Mouse (Mus musculus) kidney, adult 9 months (tissue): Measurements from ENCODE around the gene 4930519P11Rik.

Experiments used
- DNase-seq: peaks from one replicate; pipeline ENCODE4 v3.0.0; 2022

4930519P11Rik gene

DNA sequence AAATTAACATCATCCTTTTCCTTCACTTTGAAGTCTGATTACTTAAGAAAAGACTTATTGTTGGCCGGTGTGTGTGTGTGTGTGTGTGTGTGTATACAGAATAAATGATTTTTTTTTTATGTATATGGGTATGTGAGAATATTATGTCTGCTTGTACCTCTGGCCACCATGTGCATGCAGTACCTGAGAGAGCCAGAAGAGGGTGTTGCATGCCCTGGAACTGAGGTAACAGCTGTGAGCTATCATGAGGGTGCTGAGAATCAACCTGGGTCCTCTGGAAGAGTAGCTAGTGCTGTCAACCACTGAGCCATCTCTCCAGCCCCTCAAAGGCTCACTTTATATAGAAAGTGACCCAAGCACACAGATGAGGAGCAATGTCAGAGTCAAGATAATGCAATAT, 31.8 kb downstream of the 4930519P11Rik start:
- no peak for DNase-seq

DNA sequence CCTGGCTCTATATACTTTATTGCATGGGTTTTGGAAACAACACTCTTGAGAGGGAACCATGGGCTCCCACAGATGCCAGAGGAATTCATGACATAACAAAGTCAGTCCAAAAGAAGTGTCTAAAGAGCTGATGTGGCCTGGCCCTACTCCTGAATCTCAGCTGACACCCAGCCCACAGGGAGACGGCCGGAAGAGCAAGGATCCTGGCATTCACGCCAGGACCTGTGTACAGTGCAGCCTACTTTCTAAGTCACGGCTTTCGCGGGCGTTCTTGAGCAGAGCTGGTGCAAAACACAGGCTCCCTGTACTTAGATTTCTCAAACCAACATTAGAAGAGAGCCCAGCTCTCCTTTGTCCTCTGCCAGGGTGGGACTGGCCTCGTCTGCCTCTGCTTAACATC, 32.7 kb downstream of the 4930519P11Rik start:
- no peak for DNase-seq

- no peak for DNase-seq
Measured at GRCm38 (mm10) chr2:154577744-154578067, 35.5 kb downstream of the 4930519P11Rik start.

GRCm38 (mm10) chr2:154576876-154577743, 36.1 kb downstream of the 4930519P11Rik start:
- DNase-seq = no peak

DNA sequence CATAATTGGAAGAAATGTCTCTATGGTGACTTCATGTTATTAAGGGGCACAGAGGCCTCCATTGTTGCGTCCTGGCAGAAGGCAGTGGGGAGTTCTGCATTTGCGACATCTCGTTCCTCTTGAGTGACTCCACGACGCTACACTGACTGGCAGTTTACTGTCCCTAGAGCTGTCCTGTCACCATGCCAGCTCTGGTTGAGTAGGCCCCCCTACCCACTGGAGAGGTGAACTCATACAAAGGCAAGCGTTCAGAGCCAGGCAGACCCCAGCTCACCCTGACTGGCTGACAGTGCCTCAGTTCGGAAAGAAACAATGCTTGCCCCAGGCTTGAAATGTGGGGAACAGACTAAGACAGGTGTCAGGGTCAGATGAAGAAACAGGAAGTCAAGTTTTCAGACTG, 39.0 kb downstream of the 4930519P11Rik start:
- DNase-seq = no peak

- no peak for DNase-seq
Measured at GRCm38 (mm10) chr2:154572996-154573395, 40.2 kb downstream of the 4930519P11Rik start.

DNA sequence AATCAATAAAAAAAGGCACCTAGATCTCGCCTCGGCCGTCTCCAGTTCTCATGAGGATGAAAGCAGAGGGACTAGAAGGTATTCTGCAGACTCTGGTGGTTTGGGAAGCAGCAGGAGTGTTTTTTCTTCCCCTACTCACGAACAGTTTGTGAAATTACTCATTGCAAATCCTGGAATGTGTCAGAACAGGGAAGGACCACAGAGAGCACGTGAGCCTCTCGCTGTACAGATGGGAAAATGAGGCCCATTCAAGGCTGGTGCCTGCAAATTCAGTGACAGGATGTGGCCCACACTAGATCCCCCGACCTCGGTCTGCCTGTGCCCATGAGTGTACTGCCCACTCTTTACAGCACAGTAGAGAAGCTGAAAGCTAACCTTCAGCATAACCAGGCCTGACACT, 41.3 kb downstream of the 4930519P11Rik start:
- DNase-seq = no peak

- DNase-seq = no peak
Measured at GRCm38 (mm10) chr2:154571266-154571665, 42.0 kb downstream of the 4930519P11Rik start.

GRCm38 (mm10) chr2:154570666-154571065, 42.6 kb downstream of the 4930519P11Rik start:
- no peak for DNase-seq

DNA sequence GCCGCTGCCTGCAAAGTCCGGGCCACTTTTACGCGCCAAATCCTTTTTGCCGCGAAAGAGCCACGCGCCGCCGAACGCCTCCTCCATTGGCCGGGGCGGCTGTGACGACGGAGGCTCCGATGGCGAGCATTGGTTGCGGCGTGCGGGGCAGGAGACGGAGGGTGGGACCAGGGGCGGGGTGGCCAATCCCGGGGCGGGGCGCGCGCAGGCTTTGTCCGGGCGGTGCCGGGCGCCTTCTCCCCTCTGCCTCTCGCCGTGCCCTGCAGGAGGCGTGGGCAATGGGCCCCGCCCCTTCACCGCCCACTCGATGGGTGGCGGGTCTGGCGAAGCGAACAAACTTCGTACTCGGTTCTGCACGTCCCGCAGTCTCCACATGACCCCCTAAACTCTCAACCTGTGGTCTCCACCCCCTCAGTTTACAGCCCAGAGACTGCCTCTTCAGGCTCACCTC, 43.4 kb downstream of the 4930519P11Rik start, which contains the start of gene E2f1:
TSS of gene E2f1 (minus strand) at position 57 of the 451 bp plus-strand sequence.
- peak; percentile 92 for DNase-seq

DNA sequence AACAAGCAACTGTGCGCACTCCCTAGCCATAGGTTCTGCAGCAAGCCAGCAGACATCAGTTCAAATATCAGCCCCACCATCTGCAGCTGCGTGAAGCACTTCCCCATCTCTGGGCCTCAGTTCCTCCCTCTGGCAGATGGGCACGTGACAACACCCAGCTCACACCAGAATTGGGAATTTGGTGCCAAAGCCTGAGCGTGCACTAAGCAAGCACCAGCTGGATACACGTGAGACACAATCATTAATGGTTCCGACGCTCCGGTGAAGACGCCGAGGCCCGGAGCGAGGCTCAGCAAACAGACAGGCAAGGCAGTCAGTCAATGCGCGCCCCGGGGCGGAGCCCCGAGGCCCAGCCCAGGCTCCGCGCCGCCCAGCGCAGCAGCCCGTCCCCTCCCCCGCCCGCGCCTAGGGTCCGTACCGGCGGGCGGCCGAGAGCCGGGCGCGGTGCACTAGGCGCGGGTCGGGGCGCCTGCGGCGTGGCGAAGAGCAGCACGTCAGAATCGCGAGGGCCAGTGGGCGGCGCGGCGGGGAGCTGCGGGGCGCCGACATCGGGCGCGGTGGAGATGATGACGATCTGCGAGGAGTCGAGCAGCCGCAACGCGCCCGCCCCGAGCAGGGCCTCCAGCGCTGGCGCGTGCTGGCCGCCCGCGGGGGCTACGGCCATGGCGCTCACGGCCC, 44.0 kb downstream of the 4930519P11Rik start:
- peak; percentile 32 for DNase-seq

- DNase-seq = no peak
Measured at GRCm38 (mm10) chr2:154568329-154569070, 44.7 kb downstream of the 4930519P11Rik start.

DNA sequence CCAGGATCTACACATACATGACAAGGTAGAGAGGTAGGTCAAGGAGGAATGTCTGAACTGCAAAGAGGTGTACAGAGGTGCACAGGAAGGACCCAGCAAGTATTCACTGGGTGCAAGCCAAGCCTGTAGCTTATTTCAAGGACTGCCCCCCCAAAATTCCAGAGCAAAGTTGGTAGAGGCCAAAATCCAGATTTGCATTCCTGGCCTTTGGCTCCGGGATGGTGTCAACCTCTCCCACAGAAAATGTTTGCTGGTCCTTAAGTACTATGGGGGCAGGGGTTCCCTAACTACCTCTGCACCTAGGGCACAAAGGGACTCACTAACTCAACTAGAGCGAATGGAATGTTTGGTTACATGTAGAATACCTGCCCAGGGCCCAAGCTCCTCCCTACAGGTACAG, 45.5 kb downstream of the 4930519P11Rik start:
- no peak for DNase-seq

DNA sequence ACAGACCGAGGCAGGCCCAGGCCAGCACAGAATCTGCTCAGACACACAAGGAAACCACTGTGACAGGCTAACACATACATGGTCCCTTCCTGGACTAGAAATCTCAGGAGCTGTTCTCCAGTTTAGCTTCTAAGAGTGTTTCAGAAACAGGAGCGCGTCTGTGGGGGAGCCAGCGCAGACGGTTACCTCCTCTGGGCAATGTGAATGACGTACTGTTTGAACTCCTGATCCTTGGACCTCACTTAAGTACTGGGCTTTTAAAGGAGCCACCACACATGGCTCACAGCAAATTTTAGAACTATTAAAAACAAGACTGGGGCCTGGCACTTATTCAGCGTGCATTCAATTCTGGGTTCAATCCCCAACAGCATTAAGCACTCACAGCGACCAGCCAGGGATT, 46.6 kb downstream of the 4930519P11Rik start:
- DNase-seq = peak; percentile 62

DNA sequence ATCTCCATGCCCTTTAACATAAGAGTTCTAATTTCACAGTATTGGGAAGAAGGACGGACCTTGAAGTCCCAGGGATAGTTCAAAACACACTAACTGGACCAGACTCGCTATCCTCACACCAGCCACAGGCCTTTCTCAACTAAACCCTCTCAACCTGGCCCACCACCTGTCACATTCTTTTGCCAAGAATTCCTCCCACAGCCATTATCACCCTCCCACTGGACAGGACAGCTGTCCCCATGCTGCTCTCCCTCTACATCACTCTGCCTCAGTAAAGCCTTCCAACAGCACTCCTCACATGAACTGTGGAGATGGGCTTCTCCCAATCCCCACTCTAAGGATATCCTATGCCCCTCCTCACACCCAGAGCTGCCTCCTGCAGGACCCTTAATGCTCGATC, 47.7 kb downstream of the 4930519P11Rik start:
- no peak for DNase-seq

DNA sequence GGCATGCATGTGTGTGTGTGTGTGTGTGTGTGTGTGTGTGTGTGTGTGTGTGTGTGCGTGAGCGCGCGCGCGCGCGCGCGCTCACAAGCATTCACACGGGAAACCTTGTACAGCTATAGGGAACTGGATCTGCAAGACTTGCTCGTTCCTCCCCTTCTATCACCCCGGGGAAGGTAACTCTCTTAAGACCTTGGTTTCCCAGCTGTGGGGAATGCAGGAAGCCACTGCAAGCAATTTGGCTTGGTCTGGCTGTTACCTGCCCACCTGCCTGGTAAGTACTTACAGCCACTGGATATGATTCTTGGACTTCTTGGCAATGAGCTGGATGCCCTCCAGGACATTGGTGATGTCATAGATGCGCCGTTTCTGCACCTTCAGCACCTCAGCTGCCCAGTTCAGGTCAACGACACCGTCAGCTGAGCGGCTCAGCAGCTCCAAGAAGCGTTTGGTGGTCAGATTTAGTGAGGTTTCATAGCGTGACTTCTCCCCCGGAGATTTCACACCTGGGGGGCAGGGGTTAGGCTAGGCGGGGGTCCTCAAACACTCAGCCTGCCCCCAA, 49.5 kb downstream of the 4930519P11Rik start:
- DNase-seq = peak; percentile 88
